ENCODE assay signal across 16 mouse cellular contexts in genomic region chr8:49255954-49256353, GRCm38 (mm10).
"Had no signal": no experiment of that assay in that cellular context is flagged by ENCODE, and none has a peak within 500 bp of the region (broad histone marks: within the 10 kb centered on the region; RNA-seq: fewer than 3 reads in every experiment).

No protein-coding gene starts in this region.

- H3K36me3 ChIP-seq: neural tube, embryonic 13.5 days; neural tube, embryonic 15.5 days; stomach, embryonic 15.5 days had no signal

- H3K9me3 ChIP-seq: neural tube, embryonic 13.5 days; neural tube, embryonic 15.5 days; stomach, embryonic 15.5 days had no signal

- H3K9ac ChIP-seq: neural tube, embryonic 13.5 days; neural tube, embryonic 15.5 days; stomach, embryonic 15.5 days had no signal

- H3K4me2 ChIP-seq: neural tube, embryonic 13.5 days; neural tube, embryonic 15.5 days; stomach, embryonic 15.5 days had no signal

- H3K27ac ChIP-seq: neural tube, embryonic 13.5 days; neural tube, embryonic 15.5 days; stomach, embryonic 15.5 days; stomach, postnatal 0 days had no signal

- H3K4me3 ChIP-seq: neural tube, embryonic 13.5 days; neural tube, embryonic 15.5 days; stomach, embryonic 15.5 days had no signal

- H3K27me3 ChIP-seq: neural tube, embryonic 13.5 days; neural tube, embryonic 15.5 days; stomach, embryonic 15.5 days had no signal

- H3K4me1 ChIP-seq: stomach, embryonic 15.5 days had no signal

- DNase-seq: retina, postnatal 1 day; right cerebral cortex, adult 18-20 months; right cerebral cortex, postnatal 14 days; right cerebral cortex, postnatal 25 days; right cerebral cortex, postnatal 4 days; spleen, adult 18-20 months; thymus, adult 18-20 months; thymus, adult 2 months; thymus, postnatal 14 days; thymus, postnatal 25 days; thymus, postnatal 36 days; thymus, postnatal 4 days had no signal
